Mouse (Mus musculus) kidney, adult 2 months (tissue): Measurements from ENCODE around the gene Stac2.

Experiments used
- CTCF ChIP-seq: fragments of 200-500 bp; conservative IDR thresholded peaks from 2 replicates; pipeline ENCODE4 v1.5.1; 2011; ENCODE audit warnings: low read depth, mild to moderate bottlenecking, control low read depth, low read length, moderate library complexity, mixed read lengths; ENCODE audit not compliant: insufficient read depth, insufficient read length
- POLR2A ChIP-seq: fragments of 200-500 bp; IDR thresholded peaks from one replicate; pipeline ENCODE4 v1.6.1; 2011; ENCODE audit warnings: low read depth, low read length, control low read depth

DNA sequence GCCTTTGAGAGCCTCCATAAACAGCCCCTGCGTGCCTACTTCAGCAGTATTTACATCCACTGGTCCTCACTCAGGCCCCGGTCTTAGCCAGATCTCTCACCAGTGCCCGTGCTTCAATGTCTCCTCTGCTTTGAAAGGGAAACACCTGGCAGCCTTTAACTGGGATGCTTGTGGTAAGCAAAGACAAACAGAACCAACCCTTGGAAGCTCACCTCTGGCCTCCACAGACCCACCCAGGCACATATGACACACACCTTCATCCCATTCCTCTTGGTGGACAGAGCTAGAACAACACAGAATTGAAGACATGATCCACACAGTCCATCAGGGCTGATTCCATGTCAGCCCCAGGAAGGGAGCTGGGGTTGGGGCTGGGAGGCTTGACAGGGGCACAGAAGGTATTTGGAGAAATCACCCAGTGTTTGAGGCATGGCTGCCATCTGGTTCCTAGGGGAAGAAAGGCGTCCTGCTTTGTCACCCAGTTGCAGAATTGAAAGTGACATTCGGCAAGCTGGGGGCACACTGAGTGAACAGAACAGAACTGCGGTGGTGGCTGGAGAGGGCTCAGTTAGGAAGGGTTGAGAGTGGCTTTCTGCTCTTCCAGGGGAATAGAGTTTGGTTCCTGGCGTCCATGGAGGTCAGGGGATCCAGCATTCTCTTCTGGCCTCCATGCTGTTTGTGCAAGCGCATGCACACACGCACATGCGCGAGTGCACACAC lies 55.0 kb downstream of the Stac2 start:
- no peak for TF ChIP-seq CTCF
- no peak for TF ChIP-seq POLR2A
